Mouse (Mus musculus) right cerebral cortex, adult 18-20 months (tissue): ENCODE data around the gene Pla2g7.
"Not testable (repeated sequence)": the region's sequence is repeated elsewhere in the genome, so short reads cannot be mapped to it uniquely, and the experiment has no call there.

Experiments
- DNase-seq: peaks from one replicate; pipeline ENCODE4 v3.0.0; 2022; ENCODE audit warnings: mixed read lengths

The Pla2g7 gene

DNA sequence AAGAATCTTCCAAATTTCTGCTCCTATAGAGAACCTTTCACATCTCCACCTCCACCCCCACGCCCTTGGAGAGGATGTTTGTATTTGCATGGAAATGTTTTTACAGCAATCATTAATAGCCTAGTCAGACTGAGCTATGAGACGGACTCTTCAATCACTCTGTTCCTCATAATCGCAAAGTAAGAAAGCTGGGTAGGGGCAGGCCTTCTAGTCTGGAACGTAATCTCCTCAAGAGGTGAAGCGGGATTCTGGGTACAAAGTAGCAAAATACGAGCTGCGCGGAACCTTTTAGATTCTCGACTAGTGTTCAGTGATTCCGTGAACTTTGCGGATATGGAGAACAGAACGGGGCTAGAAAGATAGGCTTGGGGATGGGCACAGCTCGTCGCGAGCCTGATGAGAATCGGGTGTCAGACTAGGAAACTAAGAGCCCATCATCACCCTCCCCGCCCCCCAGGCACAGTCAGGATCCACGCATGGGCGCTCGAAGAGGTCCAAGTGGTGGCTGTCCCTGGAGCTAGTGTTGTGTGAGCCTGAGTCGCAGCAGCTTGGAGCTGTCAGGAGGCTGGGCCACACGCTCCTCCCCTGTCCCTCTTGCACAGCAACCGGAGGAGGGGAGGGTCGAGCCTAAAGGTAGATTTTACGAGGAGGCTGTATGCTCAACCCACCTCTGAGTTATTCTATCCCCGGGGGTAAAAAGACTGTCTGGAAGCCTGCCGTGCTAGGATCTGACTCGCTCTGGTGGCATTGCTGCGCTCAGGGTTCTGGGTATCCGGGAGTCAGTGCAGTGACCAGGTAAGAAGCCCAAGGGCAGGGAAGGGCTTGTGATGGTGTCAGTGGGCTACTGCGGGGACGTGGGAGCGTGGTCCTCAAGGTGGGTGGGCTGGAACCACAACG lies at the start of gene Pla2g7:
Gene Pla2g7, plus strand, starts transcription at position 107 of the 897 bp plus-strand sequence.
- DNase-seq, result peak; percentile 65

DNA sequence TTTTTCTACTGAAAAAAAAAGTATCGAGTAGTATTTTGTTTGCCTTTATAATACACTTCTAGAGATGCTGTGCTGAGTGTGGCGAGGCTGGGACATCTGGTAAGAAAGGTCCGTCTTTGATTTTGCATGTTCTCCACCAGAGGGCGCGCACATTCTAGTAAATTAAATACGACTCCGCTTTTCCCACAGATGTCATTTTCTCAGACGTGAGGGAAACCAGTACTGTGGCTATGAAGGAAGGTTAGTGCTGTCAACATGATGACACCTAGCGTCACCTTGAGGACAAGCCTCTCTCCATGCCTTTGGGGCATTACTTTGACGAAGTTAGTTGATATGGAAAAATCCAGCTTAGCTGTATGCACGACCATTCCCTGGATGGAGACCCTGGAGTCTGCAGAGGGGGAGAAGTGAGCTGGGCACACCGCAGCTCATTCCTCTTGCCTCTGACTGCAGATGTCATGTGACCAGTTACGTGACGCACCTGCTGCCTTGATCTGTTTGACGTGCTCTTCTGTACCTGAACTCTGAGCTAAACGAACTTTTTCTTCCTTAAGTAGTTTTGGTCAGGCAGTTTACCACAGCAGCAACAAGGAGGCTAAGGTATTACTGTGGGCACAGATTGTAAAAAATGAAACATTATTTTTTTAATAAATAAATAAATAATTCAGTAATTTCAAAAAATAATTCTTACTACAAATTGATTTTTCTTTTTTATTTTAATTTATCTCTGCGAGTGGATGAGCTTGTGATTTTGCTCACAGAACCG lies 49.1 kb upstream of the Pla2g7 start:
- DNase-seq, result peak; percentile 62

DNA sequence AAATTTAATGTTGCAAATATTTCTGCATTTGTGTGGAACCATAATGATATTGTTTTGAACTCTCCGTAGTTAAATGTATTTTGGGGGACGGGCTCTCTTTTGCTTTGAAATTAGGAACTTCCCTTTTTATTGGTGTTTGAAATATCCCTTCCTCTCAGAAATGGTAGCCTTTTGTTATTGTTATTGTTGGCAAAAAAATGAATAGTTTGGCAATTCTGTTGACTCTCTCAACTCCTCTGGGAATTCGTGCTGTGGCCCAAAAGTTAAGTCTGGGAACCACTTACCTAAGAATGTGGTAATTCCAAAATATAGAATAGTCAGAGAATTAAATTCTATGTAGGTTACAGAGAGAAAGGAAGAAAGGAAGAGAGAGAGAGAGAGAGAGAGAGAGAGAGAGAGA lies 47.7 kb upstream of the Pla2g7 start:
- no peak for DNase-seq

DNA sequence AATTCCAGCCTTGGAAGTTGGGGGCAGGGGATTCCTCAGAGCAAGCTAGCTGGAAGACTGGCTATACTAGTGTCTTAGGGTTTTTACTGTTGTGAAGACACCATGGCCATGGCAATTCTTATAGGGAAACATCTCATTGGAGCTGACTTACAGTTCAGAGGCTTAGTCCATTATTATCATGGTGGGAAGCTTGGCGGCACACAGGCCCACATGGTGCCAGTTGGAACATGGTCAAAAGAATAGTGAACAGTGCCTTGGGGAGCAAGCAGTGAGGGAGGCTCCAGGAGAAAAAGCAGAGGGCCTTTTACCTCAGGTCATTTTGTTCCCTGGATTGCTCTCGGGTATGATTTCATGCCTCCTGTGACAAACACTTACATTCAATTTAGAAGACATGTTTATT lies 37.4 kb upstream of the Pla2g7 start:
- DNase-seq, result no peak

DNA sequence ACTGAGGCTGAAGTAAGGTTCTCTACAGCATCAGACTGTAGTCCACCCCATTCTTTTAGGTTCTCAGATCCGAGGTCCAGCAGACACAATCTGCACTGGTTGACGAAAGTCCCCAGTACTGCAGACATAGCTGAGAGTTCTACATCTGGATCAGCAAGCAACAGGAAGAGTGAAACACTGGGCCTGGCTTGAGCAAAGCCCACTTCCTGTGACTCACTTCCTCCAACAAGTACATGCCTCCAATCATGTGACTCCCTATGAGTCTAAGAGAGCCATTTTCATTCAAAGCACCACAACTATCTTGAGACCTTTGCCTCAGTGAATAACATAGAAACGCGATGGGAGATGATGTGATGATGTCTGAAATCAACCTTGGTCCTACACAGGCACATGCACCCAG lies 36.7 kb upstream of the Pla2g7 start:
- DNase-seq, result no peak

DNA sequence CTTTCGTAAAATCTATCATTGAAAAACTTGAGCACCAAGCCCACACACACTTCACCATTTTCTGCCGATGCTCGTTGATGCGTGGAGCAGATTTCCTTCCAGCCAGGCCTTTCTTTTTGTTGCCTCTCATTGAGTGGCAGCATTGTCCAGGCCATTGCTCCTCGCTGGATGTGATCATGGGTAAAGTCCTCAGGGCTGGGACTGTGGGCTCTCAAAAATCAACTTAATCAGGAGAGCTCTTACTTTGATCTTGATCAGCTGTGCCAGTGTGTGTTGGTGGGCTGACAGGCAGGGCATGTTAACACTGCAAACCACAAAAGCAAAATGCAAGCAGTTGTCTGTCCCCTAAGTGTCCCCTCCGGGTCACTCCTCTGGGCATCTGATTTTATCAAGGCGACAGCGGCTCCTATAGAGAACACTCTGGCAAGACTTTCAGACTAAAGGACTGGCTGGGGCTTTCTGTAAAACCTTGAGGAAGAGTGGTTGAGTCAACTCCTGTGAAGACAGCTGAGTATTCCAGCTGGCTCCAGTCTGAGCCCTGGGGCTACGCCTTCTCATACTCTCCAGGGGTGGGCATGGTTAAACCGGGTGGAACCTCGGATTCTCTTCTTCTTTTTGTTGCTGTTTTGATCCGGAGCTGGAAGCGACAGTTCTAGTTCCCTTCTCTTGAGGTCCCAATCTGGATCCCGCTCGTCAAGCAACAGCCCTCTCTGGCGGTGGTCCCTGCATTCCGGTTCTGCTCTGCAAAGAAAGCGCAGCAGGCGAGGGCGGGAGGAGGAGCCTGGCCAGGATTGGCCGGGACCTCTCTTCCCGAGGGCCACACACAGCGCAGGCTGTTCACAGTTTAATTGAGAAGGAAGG lies 33.3 kb upstream of the Pla2g7 start:
- peak; percentile 12 for DNase-seq

DNA sequence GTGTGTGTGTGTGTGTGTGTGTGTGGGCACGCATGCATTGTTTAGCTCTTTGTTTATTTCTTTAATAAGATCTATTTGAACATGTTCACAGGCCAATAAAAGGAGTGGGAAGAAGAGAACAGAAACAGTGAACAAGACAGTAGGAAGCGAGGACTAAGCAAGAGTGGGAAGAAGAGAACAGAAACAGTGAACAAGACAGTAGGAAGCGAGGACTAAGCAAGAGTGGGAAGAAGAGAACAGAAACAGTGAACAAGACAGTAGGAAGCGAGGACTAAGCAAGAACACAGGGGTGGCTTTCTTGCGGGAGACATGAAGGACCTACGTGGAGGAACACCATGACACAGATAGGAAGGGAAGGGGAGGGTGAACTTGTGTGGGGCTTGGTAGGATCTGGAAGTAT lies 31.1 kb upstream of the Pla2g7 start:
- not testable (repeated sequence) for DNase-seq

DNA sequence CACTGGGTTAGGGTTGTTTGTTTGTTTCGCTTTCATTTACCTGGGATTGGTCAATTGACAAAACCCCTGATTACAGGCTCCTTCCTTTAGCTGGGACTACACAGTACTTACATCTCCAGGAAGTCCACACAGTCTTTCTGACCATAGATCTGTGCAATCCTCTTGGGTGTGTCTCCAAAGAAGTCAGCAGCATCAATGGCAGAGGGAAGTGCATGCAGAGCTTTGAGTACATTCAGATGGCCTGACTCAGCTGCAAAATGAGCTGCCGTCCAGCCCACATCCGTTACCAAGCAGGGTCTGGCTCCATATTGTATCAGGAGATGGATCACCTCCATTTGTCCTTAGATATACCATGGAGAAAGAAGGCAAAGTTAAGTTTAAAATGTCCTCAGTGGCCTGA lies 29.1 kb upstream of the Pla2g7 start:
- no peak for DNase-seq

DNA sequence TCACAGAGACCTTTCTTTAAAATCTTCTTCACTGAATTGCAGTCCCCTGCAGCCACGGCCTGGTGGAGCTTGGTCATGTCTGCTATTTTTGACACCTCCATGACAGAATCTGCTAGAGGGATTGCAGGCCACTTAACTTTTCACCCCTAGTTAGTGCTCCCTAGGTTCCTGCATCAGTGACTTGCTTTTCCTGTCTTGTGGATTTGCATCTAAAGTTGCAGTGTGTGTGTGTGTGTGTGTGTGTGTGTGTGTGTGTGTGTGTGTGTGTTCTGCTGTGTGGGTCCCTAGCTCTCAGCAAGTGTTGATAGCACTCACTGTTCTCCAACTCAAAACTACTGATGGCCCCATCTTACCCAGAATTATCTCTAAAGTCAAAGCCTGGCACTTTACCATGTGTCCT lies 24.4 kb upstream of the Pla2g7 start, which contains the start of gene Ankrd66:
Gene Ankrd66, minus strand, starts transcription at position 101 of the 400 bp plus-strand sequence.
- DNase-seq, result no peak

DNA sequence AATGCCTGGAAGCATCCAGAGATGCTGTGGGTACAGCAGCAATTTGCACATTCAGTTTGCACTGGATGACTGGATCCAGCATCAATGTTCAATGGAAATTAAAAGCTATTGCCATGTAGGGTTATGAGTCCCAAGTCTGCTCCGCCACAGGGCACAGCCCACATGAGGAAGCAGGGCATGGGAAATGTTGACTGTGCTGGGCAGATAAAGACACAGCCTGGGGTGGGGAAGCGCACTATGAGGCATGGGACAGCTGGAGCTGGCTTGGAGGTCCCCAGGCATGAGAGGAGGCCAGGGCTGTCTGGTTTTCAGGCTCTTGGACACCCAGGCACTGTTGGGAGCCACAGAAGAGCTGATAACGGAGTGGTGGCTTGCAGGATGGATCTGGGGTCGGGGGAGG lies 23.9 kb upstream of the Pla2g7 start:
- DNase-seq, result no peak

DNA sequence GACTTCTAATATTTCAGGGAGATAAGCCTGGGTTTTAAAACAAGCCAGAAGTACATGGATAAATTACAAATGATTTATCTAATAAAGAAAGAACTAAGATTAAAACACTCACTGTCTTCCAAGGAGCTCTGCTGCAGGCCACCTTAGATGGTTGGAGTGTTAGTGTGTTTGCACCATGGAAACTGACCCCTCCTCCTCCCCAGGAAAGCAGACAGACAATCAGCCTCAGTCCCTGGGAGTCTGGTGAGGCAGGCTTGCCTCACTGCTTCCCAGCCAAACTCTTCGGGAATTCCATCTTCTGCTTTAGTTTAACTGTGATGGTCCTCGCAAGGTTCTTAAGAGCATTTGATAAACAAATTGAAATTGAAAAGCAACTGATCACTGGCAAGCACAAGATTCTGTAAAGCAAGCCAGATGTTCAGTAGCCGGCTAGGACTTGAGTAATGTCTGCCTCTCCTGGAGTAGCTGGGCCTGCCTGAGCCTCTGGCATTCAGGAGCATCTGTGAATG lies 16.7 kb upstream of the Pla2g7 start:
- DNase-seq, result no peak

DNA sequence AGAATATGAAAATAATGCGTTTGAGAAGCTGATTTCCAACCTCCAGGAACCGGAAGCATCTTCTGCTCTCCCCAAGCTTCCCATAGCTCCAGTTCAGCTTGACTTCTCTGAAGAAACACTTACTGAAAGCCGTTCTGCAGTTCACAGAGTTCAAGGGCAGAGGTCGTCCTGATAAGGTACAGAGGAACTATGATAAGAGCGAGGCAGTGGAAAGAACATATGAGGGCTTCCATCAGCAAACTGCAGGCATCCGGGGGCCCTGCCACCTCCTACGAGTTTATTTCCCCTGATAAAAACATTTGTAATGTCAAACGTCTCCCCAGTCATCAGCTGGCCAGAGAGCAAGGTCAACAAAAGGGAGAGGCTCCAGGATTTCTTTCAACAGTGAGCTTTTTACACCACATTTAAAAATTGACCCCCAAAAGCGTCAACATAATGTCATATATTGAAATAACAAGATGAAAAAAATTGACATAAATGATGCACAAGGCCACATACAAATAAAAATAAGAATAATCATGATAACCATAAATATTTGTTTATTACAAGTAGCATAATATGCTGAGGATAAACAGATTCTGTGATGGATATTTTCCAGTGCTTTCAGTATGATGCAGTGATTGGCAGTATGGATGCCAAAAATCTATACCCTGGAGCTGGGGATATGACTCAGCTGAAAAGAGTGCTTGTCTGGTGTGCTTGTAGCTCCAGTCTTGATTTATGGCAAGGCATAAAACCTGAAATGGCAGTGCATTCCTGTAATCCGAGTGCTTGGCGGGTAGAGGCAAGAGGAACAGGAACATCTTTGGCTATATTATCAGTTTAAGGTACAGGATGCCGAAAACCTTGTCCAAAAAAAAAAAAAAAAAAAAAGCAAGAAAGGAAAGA lies 13.1 kb upstream of the Pla2g7 start:
- no peak for DNase-seq

DNA sequence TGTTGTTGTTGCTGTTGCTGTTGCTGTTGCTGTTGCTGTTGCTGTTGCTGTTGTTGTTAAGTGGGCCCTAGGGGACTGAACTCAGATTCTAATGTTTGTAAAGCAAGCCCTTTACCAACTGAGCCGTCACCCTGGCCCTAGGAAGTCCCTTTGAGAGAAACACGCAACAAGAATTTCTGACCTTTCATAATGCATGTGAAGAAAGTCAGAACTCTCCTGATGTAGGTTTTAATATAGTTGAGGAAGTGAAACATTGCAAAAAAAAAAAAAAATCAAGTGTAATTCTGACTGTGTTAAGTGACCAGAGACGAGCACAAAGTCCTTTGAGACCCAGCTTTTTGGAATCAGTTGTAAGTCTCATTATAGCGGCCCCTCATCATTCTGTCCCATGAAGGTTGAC lies 10.8 kb upstream of the Pla2g7 start:
- no peak for DNase-seq

DNA sequence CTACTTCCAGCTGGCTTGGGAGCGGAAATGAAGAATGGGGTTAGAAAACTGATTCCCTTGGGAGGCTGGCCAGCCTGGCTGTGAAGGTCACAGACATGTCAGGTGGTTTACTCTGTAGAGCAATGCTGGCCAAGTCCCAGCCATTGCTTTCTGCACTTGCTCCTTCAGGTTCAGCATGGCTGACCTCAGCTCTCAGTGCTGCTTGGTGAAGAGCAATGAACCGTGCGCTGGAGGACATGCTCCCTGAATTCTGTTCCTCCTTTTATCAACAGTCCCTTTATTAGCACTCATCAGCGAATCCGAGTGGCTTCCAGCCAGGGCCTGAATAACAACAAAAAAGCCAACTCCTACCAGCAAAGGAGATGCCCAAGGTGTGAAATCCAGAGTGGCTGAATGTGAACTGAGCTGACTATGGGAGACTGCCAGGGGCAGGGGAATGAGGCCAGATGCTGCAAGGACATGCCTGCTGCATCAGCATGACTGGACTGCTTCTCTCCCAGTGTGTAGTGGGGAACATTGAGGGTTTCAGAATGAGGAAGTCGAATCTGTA lies 10.3 kb upstream of the Pla2g7 start:
- DNase-seq, result peak; percentile 55

DNA sequence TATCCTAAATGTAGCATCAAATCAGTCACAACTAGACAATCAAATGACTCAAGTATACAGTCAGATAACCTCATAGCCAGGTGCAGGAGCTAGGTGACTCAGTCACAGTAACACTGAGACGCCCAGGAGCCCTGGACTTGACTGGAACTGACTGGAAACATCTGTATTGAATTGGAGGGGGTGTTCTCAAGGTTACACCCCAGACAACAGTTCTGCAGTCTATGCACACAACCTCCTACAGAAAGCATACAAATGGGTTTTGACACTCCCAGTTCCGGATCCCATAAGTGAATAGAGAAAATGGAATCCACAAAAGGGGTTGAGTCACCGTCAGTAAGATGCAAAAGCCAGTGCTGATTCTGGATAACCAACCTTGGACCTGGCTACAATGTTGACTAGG lies 9.2 kb upstream of the Pla2g7 start:
- no peak for DNase-seq

DNA sequence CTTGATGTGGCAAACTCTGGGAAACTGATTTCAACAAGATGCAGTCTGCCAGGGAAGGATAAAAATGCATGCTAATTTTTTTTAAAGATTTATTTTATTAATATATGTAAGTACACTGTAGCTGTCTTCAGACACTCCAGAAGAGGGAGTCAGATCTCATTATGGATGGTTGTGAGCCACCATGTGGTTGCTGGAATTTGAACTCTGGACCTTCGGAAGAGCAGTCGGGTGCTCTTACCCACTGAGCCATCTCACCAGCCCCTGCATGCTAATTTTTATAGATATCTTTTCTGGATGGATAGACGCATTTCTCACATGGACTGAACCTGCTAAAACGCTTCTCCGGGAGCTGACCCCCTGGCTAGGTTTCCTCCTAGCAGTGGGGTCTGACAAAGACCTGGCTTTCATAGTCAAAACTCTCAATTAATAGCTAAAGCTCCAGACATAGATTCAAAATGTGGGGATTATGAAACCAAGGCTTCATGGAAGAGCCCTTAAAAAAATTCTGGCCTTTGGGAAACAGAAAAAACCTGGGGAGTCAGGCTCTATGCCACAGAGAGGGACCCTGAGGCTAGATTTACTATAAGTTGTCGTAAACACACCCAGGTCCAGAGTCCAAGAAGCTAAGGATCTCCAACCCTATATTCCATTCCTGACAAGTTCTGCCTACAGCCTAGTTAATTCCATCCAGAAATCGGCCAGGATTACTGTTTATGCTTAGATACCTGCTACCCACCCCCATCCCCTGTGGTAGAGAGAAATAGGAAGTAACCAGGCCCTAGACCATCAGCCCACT lies 4.5 kb upstream of the Pla2g7 start:
- no peak for DNase-seq

DNA sequence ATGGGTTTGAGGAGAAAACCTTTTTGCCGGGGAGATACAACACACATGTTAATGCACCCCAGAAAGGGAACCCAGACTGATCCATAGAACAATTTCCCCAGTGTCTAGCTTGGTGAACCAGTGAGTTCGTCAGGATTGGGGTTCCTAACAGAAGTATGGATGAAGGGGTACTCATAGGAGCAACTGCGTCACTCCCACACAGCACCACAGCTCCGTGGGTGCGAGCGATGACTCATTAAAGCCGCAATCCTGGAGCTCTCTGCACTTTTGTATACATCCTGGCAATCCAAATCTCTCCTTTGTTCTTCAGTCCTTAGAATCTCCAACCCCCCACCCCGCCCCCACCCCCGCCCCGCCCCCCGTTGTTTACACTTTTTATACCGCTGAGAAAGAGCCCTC lies 306 bp upstream of the Pla2g7 start:
- peak; percentile 59 for DNase-seq

DNA sequence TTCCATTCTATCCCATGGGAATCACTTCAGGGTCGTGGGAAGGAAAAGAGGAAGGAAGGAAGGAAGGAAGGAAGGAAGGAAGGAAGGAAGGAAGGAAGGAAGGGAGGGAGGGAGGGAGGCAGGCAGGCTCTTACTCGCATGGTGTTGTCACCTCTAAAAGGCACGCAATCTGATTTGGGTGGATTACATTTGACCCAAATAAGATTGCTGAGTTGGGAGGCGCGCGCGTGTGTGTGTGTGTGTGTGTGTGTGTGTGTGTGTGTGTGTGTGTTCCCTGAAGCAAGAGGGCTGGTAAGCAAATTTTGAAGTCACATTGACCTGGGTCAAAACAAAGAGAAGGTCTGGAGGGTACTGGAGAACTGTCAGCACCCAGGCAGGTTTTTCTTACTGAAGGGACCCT lies 1.4 kb downstream of the Pla2g7 start:
- no peak for DNase-seq

DNA sequence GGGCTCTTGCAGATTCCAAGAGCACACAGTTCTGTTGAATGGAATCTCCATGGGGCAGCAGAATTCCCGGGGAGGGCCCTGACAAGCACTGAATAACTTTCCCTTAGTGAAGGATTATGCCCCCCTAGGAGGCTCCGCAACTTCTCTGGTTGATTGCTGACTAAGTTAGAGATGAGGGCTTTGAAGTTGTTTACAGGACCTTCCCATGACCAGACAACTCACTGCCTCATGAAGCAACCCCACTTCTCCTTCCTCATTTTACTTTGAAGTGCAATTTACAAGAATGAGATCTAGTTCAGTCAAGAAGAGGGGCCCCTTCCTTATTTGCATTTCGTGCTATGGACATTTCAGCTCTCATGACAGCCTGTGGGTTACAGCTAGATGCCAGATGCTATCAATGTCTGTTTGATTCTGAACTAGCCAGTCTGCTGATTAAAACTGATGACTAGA lies 5.8 kb downstream of the Pla2g7 start:
- no peak for DNase-seq

DNA sequence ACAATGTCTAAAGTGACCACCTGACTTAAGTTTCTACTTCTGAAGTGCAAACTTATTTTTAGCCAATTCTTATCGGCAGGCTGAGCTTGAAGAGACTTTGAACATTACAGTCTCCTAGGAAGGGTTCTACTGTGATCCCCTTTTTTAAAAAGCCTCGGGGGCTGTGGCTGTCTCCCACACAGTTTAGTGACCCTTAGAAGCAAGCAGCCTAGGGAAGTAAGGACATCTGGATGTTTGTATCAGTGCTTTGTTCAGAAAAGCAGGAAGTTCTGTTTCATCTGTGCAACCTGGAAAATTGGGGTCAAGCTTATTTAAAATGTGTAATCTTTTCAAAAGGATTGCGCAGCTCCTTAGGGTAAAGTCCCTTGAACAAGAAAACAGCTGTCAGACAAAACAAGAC lies 12.6 kb downstream of the Pla2g7 start:
- no peak for DNase-seq
